Mouse (Mus musculus) intestine, embryonic 15.5 days (tissue): ENCODE measurements around the gene Vti1a. TPM values are rescaled to one million over a fixed set of nuclear protein-coding genes. Genes with fewer than 3 reads are reported as not detected.
A peak's percentile ranks its signal among the peaks of the same experiment; 100 is the strongest.

Source experiments
- ATAC-seq: fragments of 200-750 bp; cut with Nextera tagmentation; 2 replicates; pipeline ENCODE4 v1.8.0; 2017; ENCODE audit warnings: moderate TSS enrichment, moderate library complexity
- H3K27ac ChIP-seq: fragments of 300-500 bp; sonication (generic); 2 replicates; pipeline ENCODE4 v1.5.1; 2015; ENCODE audit warnings: mild to moderate bottlenecking, inconsistent platforms
- H3K27me3 ChIP-seq: fragments of 300-500 bp; sonication (generic); replicated peaks from 2 replicates; pipeline ENCODE4 v1.6.1; 2015; ENCODE audit warnings: inconsistent platforms
- H3K36me3 ChIP-seq: fragments of 300-500 bp; sonication (generic); 2 replicates; pipeline ENCODE4 v1.6.1; 2015; ENCODE audit warnings: inconsistent platforms
- H3K4me1 ChIP-seq: fragments of 300-500 bp; sonication (generic); replicated peaks from 2 replicates; pipeline ENCODE4 v1.6.1; 2015; ENCODE audit warnings: inconsistent platforms
- H3K4me2 ChIP-seq: fragments of 300-500 bp; sonication (generic); replicated peaks from 2 replicates; pipeline ENCODE4 v1.6.1; 2015; ENCODE audit warnings: mild to moderate bottlenecking, inconsistent platforms
- H3K4me3 ChIP-seq: fragments of 300-500 bp; sonication (generic); replicated peaks from 2 replicates; pipeline ENCODE4 v1.5.1; 2015; ENCODE audit warnings: inconsistent platforms
- H3K9ac ChIP-seq: fragments of 300-500 bp; sonication (generic); 2 replicates; pipeline ENCODE4 v1.6.1; 2015; ENCODE audit warnings: inconsistent platforms
- H3K9me3 ChIP-seq: fragments of 300-500 bp; sonication (generic); 2 replicates; pipeline ENCODE4 v1.6.1; 2016; ENCODE audit warnings: inconsistent platforms
- WGBS: fragments of 180-500 bp; shearing (Covaris S2); methylation state at CpG from one replicate; pipeline ENCODE4 v1.1.7; 2015; 5-methylcytosine and 5-hydroxymethylcytosine counted together
- polyA plus RNA-seq: library from polyadenylated mRNA; unstranded; fragments of >200 nt; fragmentation: Nextera tagmentation; extraction: Ambion mirVana; gene quantifications from 2 replicates; pipeline ENCODE4 v1.2.1, GENCODE M21; 2015

Vti1a gene
- polyA plus RNA-seq, 1 experiment from 2014 or later = 23.5 TPM

GRCm38 (mm10) chr19:55424507-55424906, 108.4 kb downstream of the Vti1a start:
- Histone ChIP-seq H3K4me1 (no peaks in the 10 kb centered on the region), H3K27me3 (no peaks in the 10 kb centered on the region), H3K4me3 (no peak overlapping the region), H3K9ac (no peak overlapping the region), H3K27ac (no peak overlapping the region), H3K4me2 (no peak overlapping the region), H3K36me3 (no peaks in the 10 kb centered on the region), H3K9me3 (no peaks in the 10 kb centered on the region)
- ATAC-seq = no peak
- 79% methylated on average over 6 of the region's 6 CpGs for WGBS

GRCm38 (mm10) chr19:55440306-55440705, 124.2 kb downstream of the Vti1a start:
- Histone ChIP-seq H3K4me3 (no peak overlapping the region), H3K36me3 (no peaks in the 10 kb centered on the region), H3K27ac (no peak overlapping the region), H3K9ac (no peak overlapping the region), H3K4me1 (no peaks in the 10 kb centered on the region), H3K4me2 (no peak overlapping the region), H3K9me3 (no peaks in the 10 kb centered on the region), H3K27me3 (no peaks in the 10 kb centered on the region)
- WGBS = 73% methylated on average over 3 of the region's 3 CpGs
- ATAC-seq = no peak

GRCm38 (mm10) chr19:55443618-55444017, 127.5 kb downstream of the Vti1a start:
- no peak overlapping the region for H3K4me2 ChIP-seq
- no peak overlapping the region for H3K4me3 ChIP-seq
- no peaks in the 10 kb centered on the region for H3K27me3 ChIP-seq
- H3K9me3 ChIP-seq = no peaks in the 10 kb centered on the region
- no peak overlapping the region for H3K9ac ChIP-seq
- no peak for ATAC-seq
- H3K36me3 ChIP-seq = no peaks in the 10 kb centered on the region
- WGBS = 69% methylated on average over 8 of the region's 8 CpGs
- no peak overlapping the region for H3K27ac ChIP-seq
- no peaks in the 10 kb centered on the region for H3K4me1 ChIP-seq

GRCm38 (mm10) chr19:55449084-55449483, 133.0 kb downstream of the Vti1a start:
- no peak overlapping the region for H3K27ac ChIP-seq
- no peaks in the 10 kb centered on the region for H3K9me3 ChIP-seq
- ATAC-seq = no peak
- no peaks in the 10 kb centered on the region for H3K27me3 ChIP-seq
- WGBS = 61% methylated on average over 13 of the region's 13 CpGs
- no peaks in the 10 kb centered on the region for H3K36me3 ChIP-seq
- H3K4me2 ChIP-seq = no peak overlapping the region
- no peak overlapping the region for H3K9ac ChIP-seq
- H3K4me1 ChIP-seq = no peaks in the 10 kb centered on the region
- no peak overlapping the region for H3K4me3 ChIP-seq

GRCm38 (mm10) chr19:55449506-55449905, 133.4 kb downstream of the Vti1a start:
- Histone ChIP-seq H3K27me3 (no peaks in the 10 kb centered on the region), H3K4me2 (no peak overlapping the region), H3K9me3 (no peaks in the 10 kb centered on the region), H3K4me3 (no peak overlapping the region), H3K4me1 (no peaks in the 10 kb centered on the region), H3K27ac (no peak overlapping the region), H3K36me3 (no peaks in the 10 kb centered on the region), H3K9ac (no peak overlapping the region)
- ATAC-seq = no peak
- WGBS = 60% methylated on average over 6 of the region's 6 CpGs

GRCm38 (mm10) chr19:55456325-55457091, 140.4 kb downstream of the Vti1a start:
- H3K9me3 ChIP-seq = no peaks in the 10 kb centered on the region
- H3K4me2 ChIP-seq = peak overlapping the region; percentile 33
- no peak overlapping the region for H3K4me3 ChIP-seq
- H3K27ac ChIP-seq = no peak overlapping the region
- WGBS = 47% methylated on average over 21 of the region's 21 CpGs
- no peak overlapping the region for H3K9ac ChIP-seq
- H3K4me1 ChIP-seq = peaks cover 5% of the 10 kb centered on the region; the same call in 1 of the 2 replicates
- ATAC-seq = no peak
- no peaks in the 10 kb centered on the region for H3K36me3 ChIP-seq
- no peaks in the 10 kb centered on the region for H3K27me3 ChIP-seq

GRCm38 (mm10) chr19:55461963-55462362, 145.9 kb downstream of the Vti1a start:
- Histone ChIP-seq H3K36me3 (no peaks in the 10 kb centered on the region), H3K27me3 (no peaks in the 10 kb centered on the region), H3K27ac (no peak overlapping the region), H3K4me2 (no peak overlapping the region), H3K4me3 (no peak overlapping the region), H3K9ac (no peak overlapping the region), H3K9me3 (no peaks in the 10 kb centered on the region), H3K4me1 (no peaks in the 10 kb centered on the region)
- no peak for ATAC-seq
- 92% methylated on average over 12 of the region's 12 CpGs for WGBS

- H3K4me1 ChIP-seq = no peaks in the 10 kb centered on the region
- no peaks in the 10 kb centered on the region for H3K9me3 ChIP-seq
- H3K27ac ChIP-seq = no peak overlapping the region
- no peak for ATAC-seq
- WGBS = 80% methylated on average over 4 of the region's 4 CpGs
- no peaks in the 10 kb centered on the region for H3K36me3 ChIP-seq
- H3K9ac ChIP-seq = no peak overlapping the region
- no peak overlapping the region for H3K4me2 ChIP-seq
- H3K27me3 ChIP-seq = no peaks in the 10 kb centered on the region
- no peak overlapping the region for H3K4me3 ChIP-seq
Measured at GRCm38 (mm10) chr19:55463670-55464069, 147.6 kb downstream of the Vti1a start.

GRCm38 (mm10) chr19:55469301-55470051, 153.4 kb downstream of the Vti1a start:
- 51% methylated on average over 21 of the region's 21 CpGs for WGBS
- H3K4me1 ChIP-seq = peaks cover 9% of the 10 kb centered on the region; the same call in 1 of the 2 replicates
- no peak overlapping the region for H3K4me3 ChIP-seq
- H3K36me3 ChIP-seq = no peaks in the 10 kb centered on the region
- H3K27ac ChIP-seq = no peak overlapping the region
- no peaks in the 10 kb centered on the region for H3K9me3 ChIP-seq
- no peak overlapping the region; the same call in 1 of the 2 replicates for H3K9ac ChIP-seq
- no peaks in the 10 kb centered on the region for H3K27me3 ChIP-seq
- ATAC-seq = no peak
- peak overlapping the region; percentile 30; the same call in 1 of the 2 replicates for H3K4me2 ChIP-seq

GRCm38 (mm10) chr19:55472582-55472981, 156.5 kb downstream of the Vti1a start:
- no peak for ATAC-seq
- H3K9ac ChIP-seq = no peak overlapping the region
- no peaks in the 10 kb centered on the region for H3K27me3 ChIP-seq
- H3K4me2 ChIP-seq = no peak overlapping the region
- WGBS = 73% methylated on average over 8 of the region's 8 CpGs
- H3K4me3 ChIP-seq = no peak overlapping the region
- H3K36me3 ChIP-seq = no peaks in the 10 kb centered on the region
- H3K4me1 ChIP-seq = peaks cover 9% of the 10 kb centered on the region; the same call in 1 of the 2 replicates
- H3K27ac ChIP-seq = no peak overlapping the region
- H3K9me3 ChIP-seq = no peaks in the 10 kb centered on the region

- peaks cover 7% of the 10 kb centered on the region; the same call in 1 of the 2 replicates for H3K4me1 ChIP-seq
- H3K9ac ChIP-seq = no peak overlapping the region
- H3K36me3 ChIP-seq = no peaks in the 10 kb centered on the region
- no peak overlapping the region for H3K4me3 ChIP-seq
- H3K27ac ChIP-seq = no peak overlapping the region
- WGBS = 61% methylated on average over 5 of the region's 6 CpGs
- no peaks in the 10 kb centered on the region for H3K9me3 ChIP-seq
- H3K4me2 ChIP-seq = no peak overlapping the region
- no peak for ATAC-seq
- no peaks in the 10 kb centered on the region for H3K27me3 ChIP-seq
Measured at GRCm38 (mm10) chr19:55474225-55474624, 158.1 kb downstream of the Vti1a start.

GRCm38 (mm10) chr19:55480526-55480925, 164.4 kb downstream of the Vti1a start:
- no peak for ATAC-seq
- no peaks in the 10 kb centered on the region for H3K27me3 ChIP-seq
- no peaks in the 10 kb centered on the region for H3K9me3 ChIP-seq
- no peak overlapping the region for H3K4me3 ChIP-seq
- no peak overlapping the region for H3K27ac ChIP-seq
- H3K4me1 ChIP-seq = peaks cover 8% of the 10 kb centered on the region; the same call in 1 of the 2 replicates
- 64% methylated on average over 5 of the region's 5 CpGs for WGBS
- H3K9ac ChIP-seq = no peak overlapping the region
- no peaks in the 10 kb centered on the region for H3K36me3 ChIP-seq
- H3K4me2 ChIP-seq = no peak overlapping the region
